Mouse (Mus musculus) hindbrain, embryonic 11.5 days (tissue): ENCODE results near the gene Mogs. TPM values are rescaled to one million over a fixed set of nuclear protein-coding genes. Genes with fewer than 3 reads are reported as not detected.

Experiments
- ATAC-seq: fragments of 200-750 bp; cut with Nextera tagmentation; 2 replicates; pipeline ENCODE4 v1.8.0; 2017; ENCODE audit warnings: mild to moderate bottlenecking, moderate TSS enrichment, moderate library complexity; ENCODE audit not compliant: low FRiP score
- DNase-seq: peaks from one replicate; pipeline ENCODE4 v3.0.0-alpha.2; 2015; ENCODE audit warnings: low spot score
- H3K27ac ChIP-seq: fragments of 300-500 bp; sonication (generic); 2 replicates; pipeline ENCODE4 v1.5.1; 2014; ENCODE audit warnings: mild to moderate bottlenecking, low read depth, low read length
- H3K27me3 ChIP-seq: fragments of 300-500 bp; sonication (generic); 2 replicates; pipeline ENCODE4 v1.6.1; 2014; ENCODE audit warnings: mild to moderate bottlenecking, low read length, moderate library complexity, mixed read lengths; ENCODE audit not compliant: control insufficient read depth, insufficient read depth
- H3K36me3 ChIP-seq: fragments of 300-500 bp; sonication (generic); 2 replicates; pipeline ENCODE4 v1.6.1; 2014; ENCODE audit warnings: mild to moderate bottlenecking, low read length, moderate library complexity, mixed read lengths; ENCODE audit not compliant: control insufficient read depth, insufficient read depth
- H3K4me1 ChIP-seq: fragments of 300-500 bp; sonication (generic); replicated peaks from 2 replicates; pipeline ENCODE4 v1.6.1; 2014; ENCODE audit warnings: low read length, mixed read lengths; ENCODE audit not compliant: control insufficient read depth, insufficient read depth
- H3K4me2 ChIP-seq: fragments of 300-500 bp; sonication (generic); replicated peaks from 2 replicates; pipeline ENCODE4 v1.6.1; 2014; ENCODE audit warnings: mild to moderate bottlenecking, low read depth, low read length
- H3K4me3 ChIP-seq: fragments of 300-500 bp; sonication (generic); 2 replicates; pipeline ENCODE4 v1.5.1; 2014; ENCODE audit warnings: low read depth, low read length
- H3K9ac ChIP-seq: fragments of 300-500 bp; sonication (generic); 2 replicates; pipeline ENCODE4 v1.6.1; 2014; ENCODE audit warnings: low read depth, low read length
- H3K9me3 ChIP-seq: fragments of 300-500 bp; sonication (generic); 2 replicates; pipeline ENCODE4 v1.6.1; 2016; ENCODE audit warnings: low read length; ENCODE audit not compliant: control insufficient read depth
- WGBS: fragments of 180-500 bp; shearing (Covaris S2); extraction: QIAGEN DNeasy Blood & Tissue Kit; methylation state at CpG from one replicate; pipeline ENCODE4 v1.1.7; 2014; 5-methylcytosine and 5-hydroxymethylcytosine counted together
- polyA plus RNA-seq: library from polyadenylated mRNA; unstranded; fragments of >200 nt; fragmentation: Nextera tagmentation; extraction: Ambion mirVana; gene quantifications from 2 replicates; pipeline ENCODE4 v1.2.1, GENCODE M21; 2014

The Mogs gene
- polyA plus RNA-seq, 1 experiment from 2014 or later = 17.1 TPM

- Histone ChIP-seq H3K27me3 (peaks cover 68% of the 10 kb centered on the region), H3K27ac (no peak overlapping the region), H3K4me1 (peaks cover 4% of the 10 kb centered on the region; the same call in 1 of the 2 replicates), H3K9me3 (no peaks in the 10 kb centered on the region), H3K9ac (no peak overlapping the region), H3K36me3 (no peaks in the 10 kb centered on the region), H3K4me3 (peak overlapping the region; percentile 23), H3K4me2 (peak overlapping the region; percentile 37)
- WGBS = 2% methylated on average over 47 of the region's 47 CpGs
- ATAC-seq (no peak), DNase-seq (peak; percentile 56)
Measured at GRCm38 (mm10) chr6:83087205-83087925, 27.9 kb upstream of the Mogs start.

GRCm38 (mm10) chr6:83087926-83088260 lies 27.4 kb upstream of the Mogs start:
- Histone ChIP-seq H3K4me2 (no peak overlapping the region), H3K36me3 (no peaks in the 10 kb centered on the region), H3K9ac (no peak overlapping the region), H3K4me3 (peak overlapping the region; percentile 23), H3K27me3 (peaks cover 63% of the 10 kb centered on the region), H3K4me1 (peaks cover 4% of the 10 kb centered on the region; the same call in 1 of the 2 replicates), H3K27ac (no peak overlapping the region), H3K9me3 (no peaks in the 10 kb centered on the region)
- WGBS = 5% methylated on average over 9 of the region's 9 CpGs
- DNase-seq (no peak), ATAC-seq (no peak)

GRCm38 (mm10) chr6:83092416-83093127 lies 22.7 kb upstream of the Mogs start:
- Histone ChIP-seq H3K9ac (no peak overlapping the region), H3K27me3 (peaks cover 21% of the 10 kb centered on the region), H3K4me3 (no peak overlapping the region), H3K27ac (no peak overlapping the region), H3K4me1 (peaks cover under 1% of the 10 kb centered on the region; the same call in 1 of the 2 replicates), H3K4me2 (no peak overlapping the region), H3K36me3 (no peaks in the 10 kb centered on the region), H3K9me3 (no peaks in the 10 kb centered on the region)
- ATAC-seq (no peak), DNase-seq (no peak)
- WGBS = 48% methylated on average over 6 of the region's 6 CpGs

- no peaks in the 10 kb centered on the region for H3K4me1 ChIP-seq
- H3K27me3 ChIP-seq = no peaks in the 10 kb centered on the region; the same call in 1 of the 2 replicates
- no peaks in the 10 kb centered on the region for H3K36me3 ChIP-seq
- no peak overlapping the region for H3K9ac ChIP-seq
- no peak for DNase-seq
- 44% methylated on average over 6 of the region's 6 CpGs for WGBS
- H3K27ac ChIP-seq = no peak overlapping the region
- H3K4me2 ChIP-seq = no peak overlapping the region
- no peaks in the 10 kb centered on the region for H3K9me3 ChIP-seq
- no peak for ATAC-seq
- no peak overlapping the region for H3K4me3 ChIP-seq
Measured at GRCm38 (mm10) chr6:83095968-83096367, 19.3 kb upstream of the Mogs start.

- WGBS = 86% methylated on average over 2 of the region's 2 CpGs
- no peaks in the 10 kb centered on the region; the same call in 1 of the 2 replicates for H3K27me3 ChIP-seq
- DNase-seq = no peak
- H3K36me3 ChIP-seq = no peaks in the 10 kb centered on the region
- no peaks in the 10 kb centered on the region for H3K9me3 ChIP-seq
- H3K4me3 ChIP-seq = no peak overlapping the region
- H3K4me2 ChIP-seq = no peak overlapping the region
- ATAC-seq = no peak
- H3K9ac ChIP-seq = no peak overlapping the region
- H3K27ac ChIP-seq = no peak overlapping the region
- H3K4me1 ChIP-seq = peaks cover 8% of the 10 kb centered on the region; the same call in 1 of the 2 replicates
Measured at GRCm38 (mm10) chr6:83098411-83098810, 16.9 kb upstream of the Mogs start.

- Histone ChIP-seq H3K9me3 (no peaks in the 10 kb centered on the region), H3K4me3 (peak within 1 kb of the TSS; percentile 56), H3K4me1 (peaks cover 8% of the 10 kb centered on the region; the same call in 1 of the 2 replicates), H3K27me3 (no peaks in the 10 kb centered on the region), H3K27ac (peak within 1 kb of the TSS; percentile 64), H3K4me2 (peak within 1 kb of the TSS; percentile 96), H3K9ac (peak within 1 kb of the TSS; percentile 76), H3K36me3 (no peaks in the 10 kb centered on the region)
- ATAC-seq = peak; percentile 87
- WGBS = 1% methylated on average over 20 of the region's 25 CpGs
- DNase-seq = peak; percentile 84
Measured at GRCm38 (mm10) chr6:83101316-83101687, 14.0 kb upstream of the Mogs start, which contains the start of the genes Ccdc142 and Gm42688. TSS of gene Ccdc142 (plus strand) at chr6:83101601. TSS of gene Gm42688 (plus strand) at chr6:83101617.

GRCm38 (mm10) chr6:83101688-83102556 lies 13.4 kb upstream of the Mogs start:
- peaks cover 8% of the 10 kb centered on the region; the same call in 1 of the 2 replicates for H3K4me1 ChIP-seq
- DNase-seq (peak; percentile 70), ATAC-seq (peak; percentile 84)
- H3K9me3 ChIP-seq = no peaks in the 10 kb centered on the region
- H3K36me3 ChIP-seq = no peaks in the 10 kb centered on the region
- no peaks in the 10 kb centered on the region for H3K27me3 ChIP-seq
- H3K9ac ChIP-seq = peak overlapping the region; percentile 76
- WGBS = under 1% methylated on average over 74 of the region's 74 CpGs
- H3K4me2 ChIP-seq = peak overlapping the region; percentile 96
- peak overlapping the region; percentile 56 for H3K4me3 ChIP-seq
- peak overlapping the region; percentile 64 for H3K27ac ChIP-seq

- DNase-seq (no peak), ATAC-seq (no peak)
- Histone ChIP-seq H3K4me3 (no peak overlapping the region), H3K27ac (no peak overlapping the region), H3K4me2 (peak overlapping the region; percentile 96), H3K27me3 (no peaks in the 10 kb centered on the region), H3K9me3 (no peaks in the 10 kb centered on the region), H3K36me3 (no peaks in the 10 kb centered on the region), H3K9ac (no peak overlapping the region; the same call in 1 of the 2 replicates), H3K4me1 (peaks cover 11% of the 10 kb centered on the region; the same call in 1 of the 2 replicates)
- WGBS = 49% methylated on average over 11 of the region's 11 CpGs
Measured at GRCm38 (mm10) chr6:83103130-83103650, 12.1 kb upstream of the Mogs start.
